Mouse (Mus musculus): ENCODE results near the gene Abcc4. TPM values are rescaled to one million over a fixed set of nuclear protein-coding genes. Genes with fewer than 3 reads are reported as not detected.
"Not testable (repeated sequence)": the region's sequence is repeated elsewhere in the genome, so short reads cannot be mapped to it uniquely, and the experiment has no call there.

The Abcc4 gene
- polyA plus RNA-seq, 1 experiment from 2014 or later: 3.6 TPM

GRCm38 (mm10) chr14:118673501-118673900 is 32.5 kb downstream of the Abcc4 start:
- no peaks in the 10 kb centered on the region for H3K9me3 ChIP-seq (replicated peaks; ENCODE audit: control insufficient read depth, low read length)
- H3K27ac ChIP-seq (replicated peaks; ENCODE audit: low read depth, low read length): no peak overlapping the region
- WGBS: 60% methylated on average over 6 of the region's 6 CpGs
- H3K4me3 ChIP-seq (ENCODE audit: low read depth, low read length): no peak overlapping the region
- H3K4me2 ChIP-seq (ENCODE audit: low read depth, low read length): no peak overlapping the region
- no peaks in the 10 kb centered on the region; the same call in 1 of the 2 replicates for H3K4me1 ChIP-seq (ENCODE audit: control insufficient read depth, insufficient read depth, low read length)
- H3K9ac ChIP-seq (replicated peaks; ENCODE audit: low read length): no peak overlapping the region
- no peaks in the 10 kb centered on the region for H3K27me3 ChIP-seq (ENCODE audit: control insufficient read depth, insufficient read depth, low read length)
- no peaks in the 10 kb centered on the region for H3K36me3 ChIP-seq (replicated peaks; ENCODE audit: control insufficient read depth, insufficient read depth, low read depth, low read length)
- ATAC-seq (replicated peaks; ENCODE audit: insufficient number of reproducible peaks, low FRiP score, low TSS enrichment, low read depth): no peak
- no peak for DNase-seq (ENCODE audit: low spot score)

- not testable (repeated sequence) for H3K36me3 ChIP-seq (replicated peaks; ENCODE audit: control insufficient read depth, insufficient read depth, low read depth, low read length); H3K4me1 ChIP-seq (ENCODE audit: control insufficient read depth, insufficient read depth, low read length); ATAC-seq (replicated peaks; ENCODE audit: insufficient number of reproducible peaks, low FRiP score, low TSS enrichment, low read depth); H3K9me3 ChIP-seq (replicated peaks; ENCODE audit: control insufficient read depth, low read length); H3K9ac ChIP-seq (replicated peaks; ENCODE audit: low read length); H3K4me3 ChIP-seq (ENCODE audit: low read depth, low read length); H3K27ac ChIP-seq (replicated peaks; ENCODE audit: low read depth, low read length); H3K4me2 ChIP-seq (ENCODE audit: low read depth, low read length); DNase-seq (ENCODE audit: low spot score); H3K27me3 ChIP-seq (ENCODE audit: control insufficient read depth, insufficient read depth, low read length)
- WGBS: 90% methylated on average over 6 of the region's 6 CpGs
Observed at GRCm38 (mm10) chr14:118672931-118673330, 33.1 kb downstream of the Abcc4 start.

GRCm38 (mm10) chr14:118667499-118667898 is 38.5 kb downstream of the Abcc4 start:
- no peaks in the 10 kb centered on the region for H3K36me3 ChIP-seq (replicated peaks; ENCODE audit: control insufficient read depth, insufficient read depth, low read depth, low read length)
- H3K4me2 ChIP-seq (ENCODE audit: low read depth, low read length): no peak overlapping the region
- no peaks in the 10 kb centered on the region for H3K9me3 ChIP-seq (replicated peaks; ENCODE audit: control insufficient read depth, low read length)
- ATAC-seq (replicated peaks; ENCODE audit: insufficient number of reproducible peaks, low FRiP score, low TSS enrichment, low read depth) (no peak), DNase-seq (ENCODE audit: low spot score) (no peak)
- no peak overlapping the region for H3K9ac ChIP-seq (replicated peaks; ENCODE audit: low read length)
- H3K4me3 ChIP-seq (ENCODE audit: low read depth, low read length): no peak overlapping the region
- H3K4me1 ChIP-seq (ENCODE audit: control insufficient read depth, insufficient read depth, low read length): no peaks in the 10 kb centered on the region
- no peak overlapping the region for H3K27ac ChIP-seq (replicated peaks; ENCODE audit: low read depth, low read length)
- H3K27me3 ChIP-seq (ENCODE audit: control insufficient read depth, insufficient read depth, low read length): no peaks in the 10 kb centered on the region
- WGBS: 91% methylated on average over 6 of the region's 6 CpGs

GRCm38 (mm10) chr14:118664661-118665060 is 41.4 kb downstream of the Abcc4 start:
- no peak overlapping the region for H3K4me2 ChIP-seq (ENCODE audit: low read depth, low read length)
- H3K36me3 ChIP-seq (replicated peaks; ENCODE audit: control insufficient read depth, insufficient read depth, low read depth, low read length): no peaks in the 10 kb centered on the region
- no peaks in the 10 kb centered on the region for H3K9me3 ChIP-seq (replicated peaks; ENCODE audit: control insufficient read depth, low read length)
- 87% methylated on average over 7 of the region's 7 CpGs for WGBS
- H3K27me3 ChIP-seq (ENCODE audit: control insufficient read depth, insufficient read depth, low read length): no peaks in the 10 kb centered on the region
- H3K4me3 ChIP-seq (ENCODE audit: low read depth, low read length): no peak overlapping the region
- no peak for DNase-seq (ENCODE audit: low spot score)
- H3K27ac ChIP-seq (replicated peaks; ENCODE audit: low read depth, low read length): no peak overlapping the region
- ATAC-seq (replicated peaks; ENCODE audit: insufficient number of reproducible peaks, low FRiP score, low TSS enrichment, low read depth): no peak
- H3K9ac ChIP-seq (replicated peaks; ENCODE audit: low read length): no peak overlapping the region
- no peaks in the 10 kb centered on the region for H3K4me1 ChIP-seq (ENCODE audit: control insufficient read depth, insufficient read depth, low read length)

GRCm38 (mm10) chr14:118662625-118663276 is 43.3 kb downstream of the Abcc4 start:
- 92% methylated on average over 18 of the region's 18 CpGs for WGBS
- H3K4me2 ChIP-seq (ENCODE audit: low read depth, low read length): no peak overlapping the region
- no peak overlapping the region for H3K27ac ChIP-seq (replicated peaks; ENCODE audit: low read depth, low read length)
- H3K9me3 ChIP-seq (replicated peaks; ENCODE audit: control insufficient read depth, low read length): no peaks in the 10 kb centered on the region
- no peaks in the 10 kb centered on the region for H3K4me1 ChIP-seq (ENCODE audit: control insufficient read depth, insufficient read depth, low read length)
- H3K4me3 ChIP-seq (ENCODE audit: low read depth, low read length): no peak overlapping the region
- no peak for DNase-seq (ENCODE audit: low spot score)
- ATAC-seq (replicated peaks; ENCODE audit: insufficient number of reproducible peaks, low FRiP score, low TSS enrichment, low read depth): no peak
- H3K9ac ChIP-seq (replicated peaks; ENCODE audit: low read length): no peak overlapping the region
- H3K27me3 ChIP-seq (ENCODE audit: control insufficient read depth, insufficient read depth, low read length): no peaks in the 10 kb centered on the region
- no peaks in the 10 kb centered on the region for H3K36me3 ChIP-seq (replicated peaks; ENCODE audit: control insufficient read depth, insufficient read depth, low read depth, low read length)

- no peak overlapping the region for H3K27ac ChIP-seq (replicated peaks; ENCODE audit: low read depth, low read length)
- no peaks in the 10 kb centered on the region for H3K4me1 ChIP-seq (ENCODE audit: control insufficient read depth, insufficient read depth, low read length)
- ATAC-seq (replicated peaks; ENCODE audit: insufficient number of reproducible peaks, low FRiP score, low TSS enrichment, low read depth) (no peak), DNase-seq (ENCODE audit: low spot score) (no peak)
- H3K4me3 ChIP-seq (ENCODE audit: low read depth, low read length): no peak overlapping the region
- H3K4me2 ChIP-seq (ENCODE audit: low read depth, low read length): no peak overlapping the region
- no peaks in the 10 kb centered on the region for H3K36me3 ChIP-seq (replicated peaks; ENCODE audit: control insufficient read depth, insufficient read depth, low read depth, low read length)
- no peak overlapping the region for H3K9ac ChIP-seq (replicated peaks; ENCODE audit: low read length)
- no peaks in the 10 kb centered on the region for H3K27me3 ChIP-seq (ENCODE audit: control insufficient read depth, insufficient read depth, low read length)
- no peaks in the 10 kb centered on the region for H3K9me3 ChIP-seq (replicated peaks; ENCODE audit: control insufficient read depth, low read length)
- 87% methylated on average over 10 of the region's 10 CpGs for WGBS
Observed at GRCm38 (mm10) chr14:118662124-118662523, 43.9 kb downstream of the Abcc4 start.

GRCm38 (mm10) chr14:118659230-118659629 is 46.8 kb downstream of the Abcc4 start:
- no peak overlapping the region for H3K4me3 ChIP-seq (ENCODE audit: low read depth, low read length)
- H3K4me1 ChIP-seq (ENCODE audit: control insufficient read depth, insufficient read depth, low read length): no peaks in the 10 kb centered on the region
- no peak overlapping the region for H3K27ac ChIP-seq (replicated peaks; ENCODE audit: low read depth, low read length)
- H3K9me3 ChIP-seq (replicated peaks; ENCODE audit: control insufficient read depth, low read length): no peaks in the 10 kb centered on the region
- no peak for DNase-seq (ENCODE audit: low spot score)
- no peak overlapping the region for H3K9ac ChIP-seq (replicated peaks; ENCODE audit: low read length)
- H3K36me3 ChIP-seq (replicated peaks; ENCODE audit: control insufficient read depth, insufficient read depth, low read depth, low read length): no peaks in the 10 kb centered on the region
- no peak overlapping the region for H3K4me2 ChIP-seq (ENCODE audit: low read depth, low read length)
- H3K27me3 ChIP-seq (ENCODE audit: control insufficient read depth, insufficient read depth, low read length): no peaks in the 10 kb centered on the region
- no peak for ATAC-seq (replicated peaks; ENCODE audit: insufficient number of reproducible peaks, low FRiP score, low TSS enrichment, low read depth)

- no peaks in the 10 kb centered on the region for H3K9me3 ChIP-seq (replicated peaks; ENCODE audit: control insufficient read depth, low read length)
- no peaks in the 10 kb centered on the region for H3K36me3 ChIP-seq (replicated peaks; ENCODE audit: control insufficient read depth, insufficient read depth, low read depth, low read length)
- WGBS: 83% methylated on average over 8 of the region's 8 CpGs
- no peak overlapping the region for H3K27ac ChIP-seq (replicated peaks; ENCODE audit: low read depth, low read length)
- H3K4me1 ChIP-seq (ENCODE audit: control insufficient read depth, insufficient read depth, low read length): no peaks in the 10 kb centered on the region
- no peak overlapping the region for H3K4me3 ChIP-seq (ENCODE audit: low read depth, low read length)
- no peaks in the 10 kb centered on the region for H3K27me3 ChIP-seq (ENCODE audit: control insufficient read depth, insufficient read depth, low read length)
- DNase-seq (ENCODE audit: low spot score): no peak
- H3K9ac ChIP-seq (replicated peaks; ENCODE audit: low read length): no peak overlapping the region
- H3K4me2 ChIP-seq (ENCODE audit: low read depth, low read length): no peak overlapping the region
- no peak for ATAC-seq (replicated peaks; ENCODE audit: insufficient number of reproducible peaks, low FRiP score, low TSS enrichment, low read depth)
Observed at GRCm38 (mm10) chr14:118658328-118658692, 47.7 kb downstream of the Abcc4 start.
